Mouse (Mus musculus) cerebellum, postnatal 36 days (tissue): Measurements from ENCODE around the gene Fstl5.
A peak's percentile ranks its signal among the peaks of the same experiment; 100 is the strongest.
"Not testable (repeated sequence)": the region's sequence is repeated elsewhere in the genome, so short reads cannot be mapped to it uniquely, and the experiment has no call there.

ENCODE experiments used
- DNase-seq, 2 experiments: peaks; one replicate each; pipeline ENCODE4 v3.0.0; 2021 to 2022; ENCODE audit warnings: mixed read lengths in 2 of 2

The Fstl5 gene

DNA sequence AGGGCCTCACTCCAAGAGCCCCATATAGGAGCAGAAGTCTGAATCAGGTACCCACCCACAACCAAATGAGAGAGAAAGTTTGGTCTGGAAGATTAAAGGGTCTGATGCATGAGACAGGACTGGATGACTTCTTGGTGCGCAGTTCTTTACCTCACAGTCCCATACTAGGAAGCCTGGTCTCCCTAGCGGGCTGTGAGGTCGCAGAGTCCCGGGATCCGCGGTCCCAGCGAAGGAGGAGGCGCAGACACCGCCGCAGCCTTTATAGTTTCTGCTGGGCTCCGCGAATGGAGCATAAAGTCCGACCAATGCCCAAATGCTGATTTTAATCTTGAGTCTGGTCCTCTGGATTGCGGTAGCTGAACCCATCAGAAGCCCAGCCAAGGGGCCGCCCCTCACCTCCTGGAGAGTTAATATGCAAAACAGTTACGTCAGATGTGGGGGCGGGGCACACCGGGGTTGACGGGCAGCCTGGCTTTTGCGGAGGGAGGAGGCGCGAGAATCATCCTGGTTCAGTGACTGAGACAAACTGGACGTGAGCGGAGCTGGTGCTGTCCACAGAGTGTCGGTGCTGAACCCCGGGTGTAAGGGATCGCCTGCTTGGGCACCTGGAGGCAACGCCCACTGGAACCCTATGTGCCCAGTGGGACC, at the start of gene Fstl5:
Gene Fstl5, plus strand, starts transcription at position 211 of the 648 bp plus-strand sequence.
- DNase-seq: peak; percentile 93

DNA sequence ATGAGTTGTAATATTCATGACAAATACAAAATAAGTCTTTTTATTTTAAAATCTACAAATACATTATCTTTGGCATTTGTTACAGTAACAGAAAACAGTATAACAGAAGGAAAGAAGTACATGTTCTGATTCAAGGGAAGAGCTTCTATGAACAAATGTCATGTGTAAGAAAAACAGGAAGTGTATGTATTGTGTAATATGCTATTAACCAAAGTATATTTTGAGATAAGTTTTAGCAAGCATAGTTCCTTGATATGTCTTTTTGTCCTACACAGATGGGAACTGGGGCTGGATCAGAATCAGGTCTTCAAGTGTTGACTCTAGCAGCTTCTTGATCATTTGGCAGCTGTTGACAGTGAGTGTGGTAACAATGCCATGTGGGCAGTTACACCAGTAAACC, 48.5 kb upstream of the Fstl5 start:
- DNase-seq: no peak

DNA sequence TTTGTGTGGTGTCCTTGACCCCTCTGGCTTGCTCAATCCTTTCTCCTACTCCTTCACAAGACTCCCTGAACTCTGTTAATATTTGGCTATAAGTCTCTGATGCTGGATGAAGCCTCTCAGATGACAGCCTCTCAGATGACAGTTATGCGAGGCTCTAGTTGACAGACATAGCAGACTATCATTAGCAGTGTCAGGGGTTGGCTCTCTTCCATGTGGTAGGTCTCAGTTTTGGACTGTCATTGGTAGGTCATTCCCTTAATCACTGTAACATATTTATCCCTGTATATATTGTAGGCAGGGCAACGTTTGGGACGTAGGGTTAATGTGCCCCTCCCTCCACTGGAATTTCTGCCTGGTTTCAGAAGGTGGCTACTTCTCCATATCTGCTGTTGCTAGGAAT, 22.9 kb upstream of the Fstl5 start:
- DNase-seq: no peak

DNA sequence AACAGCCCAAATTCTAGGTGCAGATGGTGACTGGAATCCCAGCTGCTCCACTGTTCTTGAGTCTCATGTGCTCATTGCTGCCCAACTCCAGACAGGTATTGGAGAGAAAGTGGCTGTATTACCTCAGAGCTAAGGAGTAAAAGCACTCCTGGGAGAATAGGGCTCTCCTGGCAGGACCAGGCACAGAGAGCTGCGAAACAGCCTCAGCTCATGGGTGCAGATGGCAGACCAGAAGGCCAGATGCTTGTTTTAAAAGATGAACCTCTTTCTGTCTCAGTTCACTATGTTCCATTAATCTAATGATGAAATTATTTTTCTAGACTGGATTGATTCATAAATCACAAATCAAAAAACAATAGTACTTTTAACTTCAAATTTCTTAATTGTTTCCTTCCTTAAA, 12.1 kb upstream of the Fstl5 start:
- DNase-seq: no peak

DNA sequence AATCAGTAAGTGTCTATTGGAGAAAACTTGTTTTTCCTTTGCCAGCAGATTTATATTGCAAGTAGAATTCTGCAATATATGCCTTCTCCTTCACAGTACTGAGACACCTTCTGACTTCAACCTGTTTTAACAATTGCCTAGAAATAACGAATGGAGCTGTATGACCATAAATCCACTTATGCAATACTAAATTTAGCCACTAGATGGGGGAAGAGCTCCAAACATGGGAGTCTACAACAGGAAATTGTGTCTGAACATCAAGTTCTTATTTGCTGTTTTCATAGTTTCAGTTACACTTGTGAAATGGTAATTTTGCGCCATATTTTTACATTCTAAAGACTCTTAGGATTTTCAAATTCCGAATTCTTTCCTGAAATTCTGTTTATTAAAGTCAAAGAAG, 6.2 kb upstream of the Fstl5 start:
- DNase-seq: no peak

DNA sequence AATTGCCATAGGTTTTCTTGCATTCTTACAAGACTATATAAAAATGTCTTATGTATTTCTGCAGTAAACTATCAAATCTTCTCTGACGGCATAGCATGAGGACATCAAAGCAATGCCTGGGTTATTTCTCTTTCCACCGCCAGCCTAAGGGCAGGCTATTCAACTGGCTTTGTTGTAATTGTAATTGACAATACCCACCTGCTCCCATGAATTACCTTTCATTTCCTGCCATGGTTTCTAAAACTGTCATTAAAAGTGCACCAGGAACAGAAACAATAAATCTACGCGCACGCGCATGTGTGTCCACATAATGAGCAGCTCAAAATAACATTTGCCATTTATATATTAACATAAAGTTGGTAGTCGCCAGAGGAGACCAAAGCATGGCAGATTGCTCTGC, 1.2 kb upstream of the Fstl5 start:
- no peak for DNase-seq

DNA sequence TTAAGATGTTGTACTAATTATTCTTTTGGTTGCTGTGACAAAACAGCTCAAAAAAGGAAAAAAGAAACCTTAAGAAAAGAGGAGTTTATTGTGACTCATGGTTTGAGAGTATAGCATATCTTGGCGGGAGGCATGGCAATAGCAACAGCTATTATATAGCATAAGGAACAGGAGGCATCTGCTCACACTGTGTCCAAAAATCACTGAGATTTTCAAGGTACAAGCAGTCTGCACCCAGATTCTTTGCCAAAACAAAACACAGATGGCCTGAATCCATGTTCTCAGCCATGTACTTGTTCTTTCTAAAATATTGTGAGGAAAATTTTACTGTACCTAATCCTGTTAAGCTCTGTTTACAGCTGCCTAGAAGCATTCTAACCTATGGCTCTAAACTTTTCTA, 66.4 kb downstream of the Fstl5 start:
- DNase-seq: peak in 1 of 2 experiments; percentile 19

DNA sequence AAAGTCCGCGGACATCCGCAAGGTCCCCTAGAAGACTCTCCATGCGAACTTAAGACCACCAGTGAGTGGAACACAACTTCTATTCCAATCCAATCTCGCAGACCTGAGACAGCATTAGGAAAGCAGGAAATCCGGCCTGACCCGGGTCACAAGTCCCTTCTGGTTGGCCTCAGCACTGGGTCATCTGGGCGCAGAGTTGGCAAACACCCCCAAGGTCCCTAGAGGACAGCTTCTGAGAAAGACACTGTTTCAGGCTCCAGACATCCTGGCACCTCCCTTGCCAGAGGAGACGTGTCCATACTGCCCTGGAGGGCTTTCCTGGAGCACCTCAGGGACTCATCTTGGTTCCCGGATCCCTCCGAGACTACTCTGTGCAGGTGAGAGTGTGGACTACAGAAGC, 73.8 kb downstream of the Fstl5 start:
- no peak for DNase-seq

DNA sequence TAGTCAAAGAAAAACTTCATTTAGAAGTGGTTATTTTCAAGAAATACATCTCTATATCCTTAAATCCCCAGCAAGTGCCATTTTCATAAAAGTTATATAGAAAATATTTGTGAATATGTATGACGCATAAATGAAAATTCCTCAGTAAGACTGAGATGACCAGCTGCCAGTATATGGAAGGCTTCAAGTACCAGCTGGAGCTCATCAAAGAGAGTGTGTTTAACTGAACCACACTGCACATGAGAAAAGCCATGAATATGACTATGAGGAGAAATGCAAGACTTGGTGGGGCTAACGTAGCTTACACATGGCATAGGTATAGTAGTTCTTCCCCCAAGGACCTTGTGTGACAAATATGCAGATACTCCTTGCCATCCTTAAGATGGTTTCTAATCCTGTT, 164.8 kb downstream of the Fstl5 start:
- no peak for DNase-seq

DNA sequence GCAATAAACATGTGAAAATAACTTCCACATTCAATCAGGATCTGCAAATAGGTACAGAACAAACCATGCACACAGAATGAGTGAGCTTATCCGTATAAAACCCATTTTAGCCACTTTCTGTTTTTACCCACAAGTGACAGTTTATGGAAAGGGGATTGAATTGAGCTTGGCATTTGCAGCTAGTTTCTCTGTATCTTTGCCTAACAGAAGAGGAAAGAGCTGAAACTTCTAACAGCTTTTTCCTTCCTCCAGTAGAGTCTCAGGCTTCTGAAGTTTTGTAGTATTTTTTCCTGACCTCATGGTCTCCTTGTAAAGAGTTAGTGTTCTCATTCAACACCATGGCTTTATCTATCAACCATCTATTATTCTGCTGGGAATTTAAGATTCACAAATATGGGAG, 177.3 kb downstream of the Fstl5 start:
- DNase-seq: no peak

DNA sequence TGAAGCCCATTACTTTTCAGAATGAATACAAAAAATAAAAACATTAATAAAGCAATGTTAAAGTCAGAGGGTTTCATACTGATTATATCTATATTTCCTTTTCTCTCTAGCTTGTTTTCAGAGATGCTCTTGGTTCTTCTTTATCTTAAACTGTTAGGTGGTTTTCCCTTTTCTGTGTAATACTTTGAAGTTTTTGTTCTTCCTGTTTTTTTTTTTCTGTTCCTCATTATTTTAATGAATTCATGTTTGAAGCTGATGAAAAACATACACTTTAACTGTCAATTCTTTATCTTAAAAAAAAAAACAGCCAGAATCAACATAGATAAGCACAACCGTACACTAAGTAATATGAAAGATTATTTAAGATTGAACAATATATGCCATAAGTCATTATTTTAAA, 218.9 kb downstream of the Fstl5 start:
- DNase-seq: no peak

DNA sequence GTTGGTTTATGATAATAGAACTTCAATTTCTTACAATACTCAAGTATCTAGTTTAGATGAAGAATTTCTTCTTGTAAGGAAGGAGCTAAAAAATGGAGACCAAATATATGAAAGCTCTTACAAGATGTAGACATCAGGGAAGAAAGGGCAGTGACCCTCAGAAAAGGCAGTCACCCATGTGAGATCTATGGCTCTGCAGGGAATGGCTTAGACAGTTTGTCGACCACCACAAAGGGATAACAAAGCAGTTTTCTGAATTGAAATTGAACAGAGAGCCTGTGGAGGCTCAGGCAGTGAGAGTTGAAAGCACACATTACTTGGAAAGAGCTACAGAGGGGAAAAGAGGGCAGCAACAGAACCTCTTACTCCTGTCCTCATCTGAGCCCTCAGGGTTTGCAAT, 220.3 kb downstream of the Fstl5 start:
- no peak for DNase-seq

DNA sequence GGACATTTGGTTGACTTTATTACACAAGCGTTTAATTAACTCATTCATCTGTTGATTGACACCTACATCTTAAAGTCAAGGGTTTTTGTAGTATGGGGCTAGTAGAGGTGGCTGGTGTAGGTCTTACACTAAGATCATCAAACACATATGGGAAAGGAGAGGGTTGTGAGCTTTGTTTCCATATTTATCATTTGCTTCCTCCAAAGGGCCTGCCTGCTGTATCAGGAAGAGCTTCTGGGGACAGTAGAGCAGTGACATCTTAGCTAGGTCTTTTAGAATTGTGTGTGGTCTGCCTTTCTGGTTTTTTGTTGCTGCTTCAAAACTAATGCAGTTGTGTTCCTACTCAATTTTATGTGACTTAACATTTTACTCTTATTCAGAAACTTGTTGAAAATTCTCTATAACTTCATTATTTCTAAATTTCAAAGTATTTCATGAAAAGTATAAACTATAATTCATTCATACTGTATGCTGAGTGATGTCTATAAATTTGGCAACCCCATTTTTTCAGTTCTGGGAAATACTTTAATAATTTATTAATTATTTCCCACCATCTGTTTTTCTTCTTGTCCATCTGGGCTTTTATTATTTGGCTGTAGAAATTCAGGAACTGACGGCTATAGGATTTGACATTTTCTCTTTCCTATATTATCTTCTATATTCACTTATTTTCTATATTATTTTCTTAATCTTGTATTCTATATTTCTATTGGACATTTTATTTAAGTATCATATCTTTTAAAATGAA, 227.1 kb downstream of the Fstl5 start:
- DNase-seq: peak in 1 of 2 experiments; percentile 38

DNA sequence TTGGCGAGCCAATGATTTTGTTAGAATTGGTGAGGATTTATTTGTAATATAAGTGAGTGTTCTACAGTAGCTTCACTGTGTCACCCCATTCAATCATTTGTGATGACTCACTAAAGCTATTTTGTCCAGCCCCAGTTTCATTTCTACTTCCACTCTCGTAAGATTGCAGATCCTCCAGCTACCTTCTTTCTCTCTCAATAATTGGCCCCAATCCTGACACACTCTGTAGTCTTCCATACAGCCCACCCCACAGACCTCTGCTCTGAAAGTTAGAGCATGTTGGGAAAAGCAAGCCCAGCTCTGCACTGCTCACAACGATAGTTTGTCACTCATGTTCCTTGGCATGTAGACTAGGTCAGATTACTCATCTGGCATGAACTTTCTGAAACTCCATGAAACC, 242.9 kb downstream of the Fstl5 start:
- no peak for DNase-seq

DNA sequence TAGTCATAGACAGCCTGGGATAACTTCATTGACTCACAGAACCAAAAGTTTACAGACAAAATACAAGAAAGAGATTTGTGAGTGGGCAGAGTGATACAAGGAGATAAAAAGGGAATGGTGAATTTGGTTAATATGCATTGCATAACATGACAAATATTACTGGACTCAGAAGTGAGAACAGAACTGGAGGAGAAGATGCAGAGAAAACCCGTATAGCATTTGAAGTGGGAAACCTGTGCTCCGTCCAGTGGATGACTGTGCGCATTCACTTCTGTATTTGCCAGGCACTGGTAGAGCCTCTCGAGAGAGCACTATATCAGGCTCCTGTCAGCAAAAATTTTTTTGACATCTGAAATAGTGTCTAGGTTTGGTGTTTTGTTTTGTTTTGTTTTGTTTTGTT, 245.5 kb downstream of the Fstl5 start:
- no peak for DNase-seq

DNA sequence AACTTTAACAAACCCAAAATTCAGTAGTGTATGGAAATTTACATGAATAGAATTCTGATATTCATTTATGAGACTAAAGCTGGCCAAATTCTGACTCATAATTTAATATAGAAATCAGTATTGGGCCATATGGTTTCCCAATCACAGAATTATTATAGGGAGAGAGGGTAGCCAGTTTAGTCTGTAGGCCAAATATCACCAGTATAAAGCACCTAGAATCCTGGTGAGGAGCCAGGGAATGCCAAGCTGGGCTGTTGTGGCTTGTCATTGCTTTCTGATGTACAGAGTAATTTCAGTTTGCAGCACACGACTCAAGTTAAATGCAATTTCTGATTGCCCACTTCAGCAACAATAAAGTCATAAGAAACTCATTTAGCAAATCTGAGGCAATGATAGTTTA, 248.4 kb downstream of the Fstl5 start:
- DNase-seq: peak; percentile 21 to 29

DNA sequence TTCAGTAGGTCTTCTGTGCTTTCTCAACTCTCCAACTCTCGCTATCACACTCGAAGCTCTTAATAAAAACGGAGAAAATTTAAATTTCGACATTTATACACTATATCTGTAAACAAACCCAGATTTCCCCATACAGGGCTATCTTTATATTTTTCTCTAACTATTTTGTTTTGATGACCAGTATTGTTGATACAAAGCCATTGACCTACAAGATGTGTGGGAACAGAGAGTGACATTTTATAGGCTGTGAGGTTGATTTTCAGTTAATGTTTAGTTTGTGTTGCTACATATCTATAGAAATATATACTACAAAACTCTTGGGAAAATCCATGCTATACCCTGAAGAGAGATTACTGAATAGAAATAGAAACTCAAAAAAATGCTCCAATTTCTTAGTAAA, 262.9 kb downstream of the Fstl5 start:
- no peak for DNase-seq

DNA sequence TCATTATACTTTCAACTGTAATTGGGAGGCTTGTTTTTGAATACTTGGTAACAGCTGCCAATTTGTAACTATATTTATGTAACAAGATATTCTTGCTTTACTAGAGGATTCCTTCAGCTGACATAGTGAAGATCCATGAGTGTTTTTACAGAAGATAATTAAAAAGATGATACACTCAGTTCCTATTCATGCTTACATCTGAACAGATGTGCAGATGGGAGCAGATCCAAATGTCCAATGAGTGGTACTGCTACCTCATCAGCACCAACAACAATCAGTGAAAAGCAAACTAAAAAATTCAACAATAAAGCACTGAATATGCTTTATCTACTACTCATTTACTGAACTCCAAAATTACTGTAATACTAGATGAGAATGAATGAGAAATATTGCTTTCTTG, 292.9 kb downstream of the Fstl5 start:
- no peak for DNase-seq

DNA sequence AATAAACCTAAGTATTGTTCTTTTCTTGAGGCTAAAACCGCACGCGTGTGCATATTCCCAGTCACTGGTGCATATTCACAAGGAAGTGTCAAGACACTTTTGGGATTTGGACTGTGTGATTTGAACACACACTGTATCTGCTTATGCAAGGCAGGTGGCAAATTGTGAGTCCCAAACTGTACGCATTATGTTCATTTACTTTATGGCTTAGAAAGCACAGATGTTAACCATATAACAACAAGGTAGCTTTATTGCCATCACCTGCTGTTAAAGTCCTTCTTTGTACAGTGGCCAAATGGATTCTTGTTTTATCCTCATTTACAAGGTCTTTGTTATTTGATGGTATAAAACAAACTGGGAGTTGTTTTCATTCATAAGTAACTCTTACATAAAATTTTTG, 295.8 kb downstream of the Fstl5 start:
- no peak for DNase-seq

DNA sequence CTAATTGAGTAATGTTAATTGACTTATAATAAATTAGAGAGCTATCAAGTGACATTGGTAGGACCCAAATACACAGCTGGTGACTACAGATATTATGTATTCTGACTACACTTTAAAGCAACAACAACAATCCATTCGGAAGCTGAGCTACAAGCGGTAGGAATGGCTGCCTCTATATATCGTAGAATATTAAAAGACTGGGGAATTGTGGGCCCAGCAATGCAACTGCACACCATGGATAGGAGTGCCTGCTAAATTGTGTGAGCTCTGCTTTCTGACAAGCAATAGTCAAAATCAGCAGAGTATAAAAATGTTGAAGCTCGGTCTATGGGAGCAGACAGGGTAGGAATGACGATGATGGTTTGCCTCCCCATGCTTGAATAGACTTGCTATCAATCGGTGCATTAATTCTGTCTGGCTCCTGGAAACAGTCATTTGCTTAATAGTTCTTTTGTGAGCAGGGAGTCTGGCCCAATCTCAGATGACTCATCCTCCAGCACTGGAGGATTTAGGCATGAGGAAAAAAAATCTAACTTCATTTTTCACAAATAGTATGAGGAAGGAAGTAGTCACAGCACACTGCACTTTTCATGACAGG, 354.8 kb downstream of the Fstl5 start:
- DNase-seq: peak in 1 of 2 experiments; percentile 16

DNA sequence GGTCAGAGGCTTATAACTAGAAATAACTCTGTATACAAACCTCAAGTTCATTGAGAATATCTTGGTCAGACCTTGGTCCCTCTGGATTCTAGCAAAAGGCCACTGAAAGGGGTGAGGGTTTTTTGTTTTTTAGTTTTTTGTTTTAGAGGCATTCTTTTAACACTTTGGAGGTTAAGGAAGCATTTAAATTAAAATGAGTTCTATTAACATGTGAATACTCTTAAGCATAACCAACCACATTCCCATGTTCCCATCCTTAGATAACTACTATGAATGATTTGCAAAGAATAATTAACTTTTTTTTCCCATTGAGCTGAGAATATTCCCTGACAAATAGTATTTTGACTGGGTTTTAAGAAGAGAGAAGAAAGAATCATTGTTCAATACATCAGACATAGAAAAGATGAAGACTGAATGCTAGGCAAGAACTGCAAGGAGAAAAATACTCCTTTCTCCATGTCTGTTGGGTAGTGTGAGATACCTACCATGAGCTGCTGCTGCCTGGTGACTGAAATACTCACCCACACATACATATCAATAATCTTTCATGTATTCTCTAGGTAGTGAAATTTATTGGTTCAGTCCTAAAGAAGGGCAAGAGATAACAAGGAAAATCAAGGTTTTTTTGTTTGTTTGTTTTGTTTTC, 393.3 kb downstream of the Fstl5 start:
- no peak for DNase-seq

DNA sequence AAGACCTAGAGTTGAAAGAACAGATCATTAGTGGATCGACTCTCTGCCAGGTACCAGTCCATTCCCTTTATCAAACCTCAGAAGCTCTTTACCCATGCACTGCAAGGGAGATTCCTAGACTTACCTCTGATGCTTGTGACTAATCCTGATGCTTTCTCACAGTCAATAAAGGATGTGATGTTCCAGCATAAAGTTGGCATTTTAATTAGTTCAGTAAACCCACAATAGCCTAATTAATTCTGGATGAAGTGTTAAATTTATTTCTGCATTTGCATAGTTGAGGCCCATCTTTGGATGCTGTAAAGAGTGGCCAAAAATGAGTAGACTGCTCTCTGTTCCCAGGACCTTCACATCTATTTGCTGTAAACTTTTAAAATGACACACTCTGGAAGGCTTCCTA, 394.1 kb downstream of the Fstl5 start:
- no peak for DNase-seq

DNA sequence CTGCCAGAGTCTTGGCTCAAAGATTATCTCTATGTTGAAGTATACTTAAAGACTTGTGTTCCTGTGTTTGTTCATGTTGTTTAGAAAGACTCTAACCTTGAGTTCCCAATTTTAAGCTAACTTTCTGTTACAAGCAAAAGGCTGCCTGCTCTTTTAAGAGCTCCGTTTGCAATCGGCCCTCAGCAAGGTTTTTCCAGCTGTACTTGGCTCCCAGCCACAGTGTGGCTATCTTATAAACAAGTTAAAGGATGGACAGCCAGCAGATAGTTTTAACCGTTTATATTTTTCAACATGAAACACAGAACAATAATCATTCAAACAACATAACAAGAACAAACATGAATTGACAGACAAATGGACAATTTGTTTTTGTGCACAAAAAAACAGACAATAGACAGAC, 433.8 kb downstream of the Fstl5 start:
- DNase-seq: not testable (repeated sequence)

DNA sequence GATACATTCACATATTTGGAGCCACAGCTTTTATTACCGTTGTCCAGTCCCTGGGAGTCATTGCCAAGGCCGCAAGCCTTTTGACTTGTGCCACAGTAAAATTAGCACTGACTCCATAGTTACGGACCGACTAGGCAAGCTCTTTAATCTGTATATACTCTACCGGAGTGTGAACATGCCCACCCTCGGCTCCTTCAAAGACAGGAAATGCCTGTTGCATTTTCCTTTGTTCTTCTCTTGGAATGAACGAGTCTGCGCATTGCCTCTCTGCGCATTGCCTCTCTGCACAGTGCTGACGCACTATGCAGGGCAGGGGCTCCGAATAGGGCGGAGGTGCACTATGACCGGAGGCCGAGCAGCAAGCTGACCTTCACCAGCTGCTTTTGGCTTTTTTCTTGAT, 434.7 kb downstream of the Fstl5 start:
- no peak for DNase-seq
